Mouse (Mus musculus) myocyte (in vitro differentiated cells): Measurements from ENCODE around the gene Dlgap1. TPM values are rescaled to one million over a fixed set of nuclear protein-coding genes. Genes with fewer than 3 reads are reported as not detected.

Experiments used
- H3K27me3 ChIP-seq: one replicate; pipeline ENCODE4 v1.6.1; 2011; ENCODE audit not compliant: control insufficient read depth, insufficient read depth, insufficient read length
- H3K36me3 ChIP-seq: one replicate; pipeline ENCODE4 v1.6.1; 2011; ENCODE audit not compliant: control insufficient read depth, insufficient read depth
- H3K4me2 ChIP-seq: one replicate; pipeline ENCODE4 v1.6.1; 2011; ENCODE audit warnings: low read depth, control low read depth
- H3K4me3 ChIP-seq: one replicate; pipeline ENCODE4 v1.5.1; 2011; ENCODE audit warnings: mild to moderate bottlenecking, control low read depth, moderate library complexity
- H3K79me2 ChIP-seq: one replicate; pipeline ENCODE4 v1.6.1; 2011; ENCODE audit not compliant: control insufficient read depth, insufficient read depth
- H3ac ChIP-seq: one replicate; pipeline ENCODE4 v1.6.1; 2011; ENCODE audit not compliant: control insufficient read depth, insufficient read length
- CEBPB ChIP-seq: IDR thresholded peaks from 2 replicates; pipeline ENCODE4 v1.6.1; 2011; ENCODE audit warnings: mild to moderate bottlenecking, moderate library complexity; ENCODE audit not compliant: poor library complexity, insufficient read depth, severe bottlenecking
- E2F4 ChIP-seq: IDR thresholded peaks from one replicate; pipeline ENCODE4 v1.6.1; 2011; ENCODE audit warnings: mild to moderate bottlenecking, control low read depth, moderate library complexity; ENCODE audit not compliant: insufficient read depth
- MAX ChIP-seq: IDR thresholded peaks from one replicate; pipeline ENCODE4 v1.6.1; 2011; ENCODE audit warnings: low read depth, mild to moderate bottlenecking, control low read depth
- MYOD1 ChIP-seq, 3 experiments: IDR thresholded peaks; one replicate each; pipeline ENCODE4 v1.6.1; 2011; ENCODE audit warnings: control low read depth in 2 of 3, low read depth in 2 of 3, mild to moderate bottlenecking in 2 of 3, moderate library complexity in 1 of 3; ENCODE audit not compliant: insufficient read length in 2 of 3, control insufficient read depth in 1 of 3
- MYOG ChIP-seq, 3 experiments: IDR thresholded peaks; one replicate each; pipeline ENCODE4 v1.6.1; 2011; ENCODE audit warnings: control low read depth in 2 of 3, low read depth in 2 of 3, mild to moderate bottlenecking in 2 of 3; ENCODE audit not compliant: insufficient read length in 2 of 3, control insufficient read depth in 1 of 3, insufficient read depth in 1 of 3
- POLR2A ChIP-seq: IDR thresholded peaks from one replicate; pipeline ENCODE4 v1.6.1; 2011; ENCODE audit warnings: low read depth, mild to moderate bottlenecking, control low read depth, moderate library complexity; ENCODE audit not compliant: insufficient read length
- POLR2AphosphoS2 ChIP-seq: IDR thresholded peaks from one replicate; pipeline ENCODE4 v1.6.1; 2011; ENCODE audit warnings: low read depth, control low read depth; ENCODE audit not compliant: insufficient read length
- REST ChIP-seq: IDR thresholded peaks from one replicate; pipeline ENCODE4 v1.6.1; 2011; ENCODE audit warnings: mild to moderate bottlenecking, control low read depth, moderate library complexity; ENCODE audit not compliant: insufficient read depth, insufficient read length
- SRF ChIP-seq: IDR thresholded peaks from one replicate; pipeline ENCODE4 v1.6.1; 2011; ENCODE audit warnings: low read depth; ENCODE audit not compliant: control insufficient read depth, insufficient read length
- TCF12 ChIP-seq: IDR thresholded peaks from one replicate; pipeline ENCODE4 v1.6.1; 2011; ENCODE audit warnings: mild to moderate bottlenecking, control low read depth; ENCODE audit not compliant: poor library complexity, insufficient read depth, severe bottlenecking
- TCF3 ChIP-seq: IDR thresholded peaks from one replicate; pipeline ENCODE4 v1.6.1; 2011; ENCODE audit warnings: low read depth, control low read depth; ENCODE audit not compliant: insufficient read length
- USF1 ChIP-seq: IDR thresholded peaks from one replicate; pipeline ENCODE4 v1.6.1; 2011; ENCODE audit warnings: low read depth, mild to moderate bottlenecking, control low read depth, moderate library complexity
- polyA plus RNA-seq: library from polyadenylated mRNA; unstranded; fragments of >200 nt; fragmentation: generic; extraction: Trizol; gene quantifications from one replicate; pipeline ENCODE4 v1.2.1, GENCODE M21; 2012; ENCODE audit warnings: missing spikeins

Gene Dlgap1
- polyA plus RNA-seq, 1 experiment, result 0.31 TPM

DNA sequence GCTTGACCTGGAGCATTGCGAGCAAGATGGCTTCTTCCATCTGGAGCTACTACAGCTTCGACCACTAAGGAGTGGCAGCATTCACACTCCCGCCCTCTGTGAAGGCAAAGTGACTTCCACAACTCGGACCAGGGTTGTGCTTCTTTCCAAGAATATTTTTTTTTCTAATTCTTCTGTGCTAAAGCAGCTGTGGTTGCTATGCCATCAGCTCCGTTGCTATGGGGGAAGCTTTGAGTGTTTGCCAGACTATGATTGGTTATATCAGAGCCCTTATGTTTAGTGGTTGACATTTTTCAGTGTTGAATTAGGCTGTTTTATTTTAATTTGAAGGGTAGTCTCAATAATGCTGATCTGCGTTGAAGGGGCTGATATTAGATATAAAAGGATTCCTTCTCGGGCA is 325.2 kb downstream of the Dlgap1 start:
- no peaks in the 10 kb centered on the region for H3K79me2 ChIP-seq
- no peaks in the 10 kb centered on the region for H3K27me3 ChIP-seq
- H3K36me3 ChIP-seq, result no peaks in the 10 kb centered on the region
- no peak overlapping the region for H3K4me3 ChIP-seq
- H3K4me2 ChIP-seq, result no peak overlapping the region
- TF ChIP-seq SRF (no peak), USF1 (no peak), MYOD1 (IDR thresholded peaks at IDR 0.05; ENCODE audit: control insufficient read depth in 1 of 3, insufficient read length in 2 of 3, low read depth in 2 of 3) (no peak), TCF12 (no peak), POLR2AphosphoS2 (no peak), MYOG (IDR thresholded peaks at IDR 0.05; ENCODE audit: control insufficient read depth in 1 of 3, insufficient read depth in 1 of 3, insufficient read length in 2 of 3, low read depth in 2 of 3) (no peak), E2F4 (no peak), MAX (no peak), REST (no peak), CEBPB (no peak), POLR2A (no peak), TCF3 (no peak)
- no peak overlapping the region for H3ac ChIP-seq

DNA sequence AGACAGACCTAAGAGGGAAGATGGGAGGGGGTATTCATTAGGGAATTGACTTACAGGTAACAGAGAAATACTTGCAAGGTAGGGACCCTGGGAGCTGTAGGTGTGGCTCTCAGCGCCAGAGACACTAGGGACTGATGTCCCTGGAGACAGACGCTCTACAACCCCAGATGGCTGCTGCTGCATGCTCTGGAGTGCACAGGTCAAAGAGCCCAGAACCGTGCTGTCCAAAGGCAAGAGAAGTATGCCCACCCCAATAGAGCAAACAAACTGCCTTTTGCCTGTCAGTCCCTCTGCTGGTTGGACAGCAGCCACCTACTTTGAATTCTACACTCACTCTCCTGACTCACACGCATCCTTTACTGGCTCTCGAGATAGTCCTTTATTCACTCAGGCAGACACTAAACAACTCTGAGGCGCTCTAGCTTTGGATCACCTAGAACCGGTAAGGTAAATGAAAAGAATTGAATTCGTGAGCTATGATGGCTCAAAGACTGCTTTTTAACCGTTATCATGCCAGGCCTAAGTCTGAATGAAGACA is 333.1 kb downstream of the Dlgap1 start:
- Histone ChIP-seq H3K4me3 (no peak overlapping the region), H3K36me3 (no peaks in the 10 kb centered on the region), H3K79me2 (no peaks in the 10 kb centered on the region), H3K27me3 (no peaks in the 10 kb centered on the region), H3K4me2 (no peak overlapping the region), H3ac (no peak overlapping the region)
- TF ChIP-seq POLR2A (no peak), REST (no peak), E2F4 (no peak), MYOG (IDR thresholded peaks at IDR 0.05; ENCODE audit: control insufficient read depth in 1 of 3, insufficient read depth in 1 of 3, insufficient read length in 2 of 3, low read depth in 2 of 3) (no peak), TCF3 (no peak), TCF12 (no peak), MYOD1 (IDR thresholded peaks at IDR 0.05; ENCODE audit: control insufficient read depth in 1 of 3, insufficient read length in 2 of 3, low read depth in 2 of 3) (no peak), POLR2AphosphoS2 (no peak), MAX (no peak), USF1 (no peak), CEBPB (no peak), SRF (no peak)

GRCm38 (mm10) chr17:70302656-70303055 is 333.8 kb downstream of the Dlgap1 start:
- TF ChIP-seq TCF3 (no peak), POLR2A (no peak), SRF (no peak), MYOG (IDR thresholded peaks at IDR 0.05; ENCODE audit: control insufficient read depth in 1 of 3, insufficient read depth in 1 of 3, insufficient read length in 2 of 3, low read depth in 2 of 3) (no peak), E2F4 (no peak)
- H3K79me2 ChIP-seq, result no peaks in the 10 kb centered on the region
- no peak overlapping the region for H3K4me3 ChIP-seq
- H3K36me3 ChIP-seq, result no peaks in the 10 kb centered on the region
- no peak overlapping the region for H3K4me2 ChIP-seq
- H3K27me3 ChIP-seq, result no peaks in the 10 kb centered on the region
- no peak overlapping the region for H3ac ChIP-seq

DNA sequence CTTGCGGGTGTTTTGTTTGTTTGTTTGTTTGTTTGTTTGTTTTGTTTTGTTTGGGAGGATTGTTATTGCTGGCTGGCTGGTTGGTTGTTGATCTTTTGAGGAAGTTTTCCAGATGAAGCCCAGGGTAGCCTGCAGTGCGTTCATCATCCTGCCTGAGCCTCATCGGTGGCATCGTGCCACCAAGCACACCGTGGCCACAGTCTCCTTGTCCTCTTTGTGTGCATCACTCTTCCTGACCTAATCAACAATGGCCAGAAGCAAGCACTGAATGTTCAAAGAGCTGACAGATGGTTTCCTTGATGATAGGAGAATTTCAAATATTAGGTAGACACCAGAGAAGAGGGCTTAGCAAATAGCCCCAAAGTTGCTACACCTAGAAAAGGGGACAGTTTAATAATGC is 336.1 kb downstream of the Dlgap1 start:
- H3K27me3 ChIP-seq, result no peaks in the 10 kb centered on the region
- no peak overlapping the region for H3K4me3 ChIP-seq
- no peaks in the 10 kb centered on the region for H3K36me3 ChIP-seq
- no peak overlapping the region for H3K4me2 ChIP-seq
- no peaks in the 10 kb centered on the region for H3K79me2 ChIP-seq
- H3ac ChIP-seq, result no peak overlapping the region
- TF ChIP-seq POLR2AphosphoS2 (no peak), MYOD1 (IDR thresholded peaks at IDR 0.05; ENCODE audit: control insufficient read depth in 1 of 3, insufficient read length in 2 of 3, low read depth in 2 of 3) (no peak), E2F4 (no peak), USF1 (no peak), TCF3 (no peak), MYOG (IDR thresholded peaks at IDR 0.05; ENCODE audit: control insufficient read depth in 1 of 3, insufficient read depth in 1 of 3, insufficient read length in 2 of 3, low read depth in 2 of 3) (no peak), POLR2A (no peak), REST (no peak), MAX (no peak)

DNA sequence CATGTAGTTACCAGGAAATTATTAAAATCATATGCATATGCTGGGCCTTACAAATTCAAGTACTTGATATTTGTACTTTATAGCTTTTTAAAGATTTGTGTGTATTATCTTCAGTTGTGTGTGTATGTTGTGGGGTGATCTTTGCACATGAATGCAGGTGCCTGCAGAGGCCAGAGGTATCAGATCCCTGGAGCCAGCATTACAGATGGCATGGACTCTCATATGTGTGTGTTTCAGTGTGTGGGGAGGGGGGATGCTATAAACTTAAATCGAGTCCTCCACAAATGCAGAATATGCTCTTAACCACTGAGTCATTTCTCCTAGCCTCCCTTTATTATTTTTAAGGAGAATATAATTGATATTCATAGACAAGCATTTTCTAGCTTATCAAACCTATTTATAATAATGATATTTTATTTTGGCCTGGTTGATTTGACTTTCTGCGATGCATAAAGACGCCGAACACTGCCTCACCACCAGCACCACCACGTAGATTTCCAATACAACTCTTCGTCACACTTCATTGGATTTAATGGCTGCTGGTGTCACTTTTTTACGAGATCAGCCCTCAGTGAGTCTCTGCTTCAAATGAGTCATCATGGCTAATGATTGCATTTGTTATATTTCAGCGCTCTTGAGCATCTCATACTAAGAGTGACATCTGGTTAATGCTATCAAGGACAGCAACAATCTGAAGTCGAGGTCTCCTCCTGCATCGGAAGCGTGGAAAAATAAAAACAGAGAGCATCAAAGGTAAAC is 338.7 kb downstream of the Dlgap1 start:
- TF ChIP-seq REST, result no peak
- no peak for TF ChIP-seq E2F4
- no peak for TF ChIP-seq MYOG (IDR thresholded peaks at IDR 0.05; ENCODE audit: control insufficient read depth in 1 of 3, insufficient read depth in 1 of 3, insufficient read length in 2 of 3, low read depth in 2 of 3)
- TF ChIP-seq TCF12, result no peak
- no peak for TF ChIP-seq TCF3
- TF ChIP-seq MAX, result no peak
- no peak for TF ChIP-seq CEBPB
- TF ChIP-seq USF1, result no peak
- no peak for TF ChIP-seq POLR2A
- TF ChIP-seq MYOD1 (IDR thresholded peaks at IDR 0.05; ENCODE audit: control insufficient read depth in 1 of 3, insufficient read length in 2 of 3, low read depth in 2 of 3), result no peak
- TF ChIP-seq POLR2AphosphoS2, result no peak
- TF ChIP-seq SRF, result no peak

More for the DNA sequence above, 338.7 kb downstream of the Dlgap1 start:
- Histone ChIP-seq H3ac (no peak overlapping the region), H3K27me3 (no peaks in the 10 kb centered on the region), H3K4me3 (no peak overlapping the region), H3K4me2 (no peak overlapping the region), H3K36me3 (no peaks in the 10 kb centered on the region), H3K79me2 (no peaks in the 10 kb centered on the region)
